Comparison of ENCODE assay signal across 12 mouse cellular contexts in the genomic region with DNA sequence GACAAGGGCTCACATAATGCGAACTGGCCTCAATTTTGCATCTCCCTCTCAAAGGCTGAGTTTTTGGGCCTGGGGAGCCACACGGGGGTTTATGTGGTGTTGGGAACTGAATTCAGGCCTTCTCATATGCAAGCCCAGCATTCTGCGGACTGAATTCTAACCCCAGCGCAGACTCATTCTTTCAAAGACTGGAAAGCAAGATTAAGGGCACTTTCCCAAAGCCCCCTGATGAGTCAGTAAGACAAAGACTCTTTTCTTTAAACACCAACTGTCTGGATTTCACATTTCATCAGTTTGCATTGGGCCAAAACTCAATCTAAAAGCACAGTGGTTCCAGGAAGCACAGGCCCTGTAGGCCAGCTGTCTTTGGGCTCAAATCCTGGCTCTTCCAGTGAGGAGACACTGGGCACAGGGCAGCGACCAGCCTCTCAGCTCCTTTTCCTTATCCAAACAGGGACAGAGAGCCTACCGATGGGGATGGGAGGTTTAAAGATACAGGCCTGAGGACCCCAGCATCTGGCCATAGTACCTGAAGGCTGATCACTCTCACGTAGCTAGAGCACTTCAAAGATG. TPM values are rescaled to one million over a fixed set of nuclear protein-coding genes. Genes with fewer than 3 reads are reported as not detected.
DNase-seq lines count a peak whose midpoint lies in the region; ATAC-seq and TF ChIP-seq lines count a peak whose summit lies in the region.
"Had no signal": no experiment of that assay in that cellular context is flagged by ENCODE, and none has a peak within 500 bp of the region (broad histone marks: within the 10 kb centered on the region; RNA-seq: fewer than 3 reads in every experiment).

No protein-coding gene starts in this region.

- H3K4me3 ChIP-seq in embryonic facial prominence, embryonic 15.5 days (replicated peaks): no peak overlapping the region
- no peak overlapping the region for H3K4me3 ChIP-seq in hindbrain, embryonic 14.5 days (replicated peaks; ENCODE audit: low read length)
- no peak overlapping the region for H3K4me3 ChIP-seq in myocyte

- WGBS in embryonic facial prominence, embryonic 15.5 days: 48% methylated on average over 7 of the region's 7 CpGs
- WGBS in hindbrain, embryonic 14.5 days: 31% methylated on average over 7 of the region's 7 CpGs

- H3K9me3 ChIP-seq in embryonic facial prominence, embryonic 15.5 days (replicated peaks): no peaks in the 10 kb centered on the region
- H3K9me3 ChIP-seq in hindbrain, embryonic 14.5 days (ENCODE audit: control insufficient read depth, low read length): no peaks in the 10 kb centered on the region

- no peak overlapping the region for H3K9ac ChIP-seq in embryonic facial prominence, embryonic 15.5 days
- no peak overlapping the region for H3K9ac ChIP-seq in hindbrain, embryonic 14.5 days
- H3K9ac ChIP-seq: lung, embryonic 14.5 days had no signal

- no peaks in the 10 kb centered on the region for H3K27me3 ChIP-seq in embryonic facial prominence, embryonic 15.5 days
- no peaks in the 10 kb centered on the region for H3K27me3 ChIP-seq in hindbrain, embryonic 14.5 days (ENCODE audit: control insufficient read depth, insufficient read depth, low read length)
- no peaks in the 10 kb centered on the region for H3K27me3 ChIP-seq in myocyte (ENCODE audit: control insufficient read depth, insufficient read depth, insufficient read length)
- H3K27me3 ChIP-seq: CH12.LX had no signal

- peak overlapping the region; percentile 75 for H3K27ac ChIP-seq in embryonic facial prominence, embryonic 15.5 days (replicated peaks)
- H3K27ac ChIP-seq in hindbrain, embryonic 14.5 days: peak overlapping the region; percentile 66

- peak; percentile 31 to 39 for DNase-seq in heart, postnatal 10 days
- no peak for DNase-seq in heart, postnatal 36 days
- DNase-seq in hindbrain, embryonic 14.5 days (ENCODE audit: low spot score): peak; percentile 52
- DNase-seq in thymus, postnatal 36 days: no peak
- DNase-seq in gastrocnemius, postnatal 36 days: no peak
- no peak for DNase-seq in urinary bladder, adult 2 months (ENCODE audit: low spot score)
- DNase-seq: kidney, adult 8-10 months; lung, embryonic 14.5 days; right cerebral cortex, postnatal 4 days had no signal

- no peaks in the 10 kb centered on the region for H3K79me2 ChIP-seq in myocyte (ENCODE audit: control insufficient read depth, insufficient read depth)

- intact Hi-C loops in heart, postnatal 10 days (cut with DNase I): no loop called here
- intact Hi-C loops in heart, postnatal 36 days (cut with DNase I): no loop called here
- intact Hi-C loops in gastrocnemius, postnatal 36 days (cut with DNase I): no loop called here

- H3K4me2 ChIP-seq in embryonic facial prominence, embryonic 15.5 days (replicated peaks): no peak overlapping the region
- H3K4me2 ChIP-seq in hindbrain, embryonic 14.5 days (replicated peaks): no peak overlapping the region
- no peak overlapping the region for H3K4me2 ChIP-seq in myocyte (ENCODE audit: low read depth)
- H3K4me2 ChIP-seq: lung, embryonic 14.5 days had no signal

- no peak for TF ChIP-seq POLR2A in myocyte (IDR thresholded peaks at IDR 0.05; ENCODE audit: insufficient read length, low read depth)

- peaks cover 55% of the 10 kb centered on the region for H3K4me1 ChIP-seq in embryonic facial prominence, embryonic 15.5 days
- H3K4me1 ChIP-seq in hindbrain, embryonic 14.5 days (replicated peaks; ENCODE audit: control insufficient read depth, insufficient read depth, low read length): peaks cover 8% of the 10 kb centered on the region

- no peak for ATAC-seq in embryonic facial prominence, embryonic 15.5 days (ENCODE audit: insufficient number of reproducible peaks, low FRiP score, low TSS enrichment, low read depth)
- no peak for ATAC-seq in hindbrain, embryonic 14.5 days (ENCODE audit: low FRiP score)

- H3ac ChIP-seq in myocyte (ENCODE audit: control insufficient read depth, insufficient read length): no peak overlapping the region

- peaks cover 12% of the 10 kb centered on the region; the same call in 1 of the 2 replicates for H3K36me3 ChIP-seq in embryonic facial prominence, embryonic 15.5 days
- 0 out of 2 replicates have a peak, but pooled peaks cover 6% of the 10 kb centered on the region for H3K36me3 ChIP-seq in hindbrain, embryonic 14.5 days (replicated peaks; ENCODE audit: control insufficient read depth, insufficient read depth)
- peaks cover 14% of the 10 kb centered on the region for H3K36me3 ChIP-seq in myocyte (ENCODE audit: control insufficient read depth, insufficient read depth)

TF ChIP-seq in myocyte, 11 proteins besides CTCF, POLR2A, EP300 and RAD21:
- TF ChIP-seq REST (IDR thresholded peaks at IDR 0.05; ENCODE audit: insufficient read depth, insufficient read length) (no peak), CEBPB (IDR thresholded peaks at IDR 0.05; ENCODE audit: insufficient read depth, poor library complexity, severe bottlenecking) (no peak), MAX (IDR thresholded peaks at IDR 0.05; ENCODE audit: low read depth) (no peak), TCF3 (IDR thresholded peaks at IDR 0.05; ENCODE audit: insufficient read length, low read depth) (no peak), MYOG (IDR thresholded peaks at IDR 0.05; ENCODE audit: control insufficient read depth in 1 of 3, insufficient read depth in 1 of 3, insufficient read length in 2 of 3, low read depth in 2 of 3) (peak in 1 of 3 experiments; percentile 79), MYOD1 (IDR thresholded peaks at IDR 0.05; ENCODE audit: control insufficient read depth in 1 of 3, insufficient read length in 2 of 3, low read depth in 2 of 3) (peak in 2 of 3 experiments; percentile 65 to 66)

RNA-seq across cellular contexts. Expression of gene Cnn3, which starts 38.5 kb away (rescaled TPM):
- total RNA-seq in heart, postnatal 10 days (2021): 100 to 1,000 TPM; 115 to 117 TPM
- total RNA-seq in heart, postnatal 36 days (2021): 10 to 100 TPM; 42.1 to 43.8 TPM
- polyA plus RNA-seq in embryonic facial prominence, embryonic 15.5 days (2015; fragmentation: Nextera tagmentation; extraction: Ambion mirVana): 844 and 852 TPM in 2 replicates
- polyA plus RNA-seq in hindbrain, embryonic 14.5 days (2014; fragmentation: Nextera tagmentation; extraction: Ambion mirVana): 436 and 444 TPM in 2 replicates
- 589 TPM for polyA plus RNA-seq in myocyte (2012; fragmentation: generic; extraction: Trizol)
- total RNA-seq in gastrocnemius, postnatal 36 days (2021): 10 to 100 TPM; 19.5 to 22.7 TPM
- 427 and 481 TPM in 2 replicates for polyA plus RNA-seq in urinary bladder, adult 2 months (2012; rRNA removed)

Comparison
In these comparisons a context has a peak if more than half of its experiments do, and no peak if none do; other contexts are left out.
1. DNase-seq: peak in heart, postnatal 10 days (2 of 2) and hindbrain, embryonic 14.5 days (single experiment); none in heart, postnatal 36 days (0 of 2), thymus, postnatal 36 days (0 of 2), gastrocnemius, postnatal 36 days (0 of 2) and urinary bladder, adult 2 months (single experiment).